Mouse (Mus musculus): ENCODE results near the gene Kti12.

DNA sequence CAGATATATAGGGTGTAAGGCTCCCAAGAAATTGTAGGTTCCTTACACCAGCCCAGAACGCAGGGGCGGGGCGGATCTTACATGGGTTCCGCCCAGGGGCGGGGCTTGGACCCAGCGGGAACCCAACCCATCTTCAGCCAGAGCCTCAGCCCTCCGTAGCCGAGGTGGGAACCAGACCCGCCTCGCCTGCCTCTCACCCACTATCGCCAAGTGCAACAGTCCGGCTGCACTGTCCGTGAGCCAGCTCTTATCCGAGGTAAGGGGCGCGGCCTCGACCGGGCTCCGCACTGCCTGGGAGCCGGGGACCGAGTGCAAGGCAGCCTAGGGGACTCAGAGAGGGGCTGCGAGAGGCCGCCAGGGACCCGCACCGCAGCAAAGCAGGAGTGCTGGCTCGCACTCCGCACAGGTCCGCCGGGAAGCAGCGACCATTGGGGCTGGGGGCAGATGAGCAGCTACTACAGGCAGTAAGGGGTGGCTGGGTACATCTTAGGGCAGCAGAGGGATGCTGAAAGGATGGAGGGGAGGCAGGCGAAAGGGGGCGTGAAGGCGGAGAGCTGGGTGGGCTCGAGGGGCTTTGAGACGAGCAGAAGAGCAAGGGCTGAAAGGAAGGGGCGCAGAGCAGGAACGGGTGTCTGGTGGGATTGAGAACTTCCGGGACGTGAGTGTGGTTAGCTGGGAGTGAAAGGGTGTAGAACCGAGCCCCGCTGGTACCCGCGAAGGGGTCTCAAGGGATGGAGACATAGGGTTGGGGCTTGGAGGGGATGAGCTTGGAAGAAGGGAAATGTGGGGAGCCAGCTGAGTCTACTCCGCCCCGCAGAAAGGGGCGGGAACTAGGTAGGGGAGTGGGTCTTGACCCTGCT lies 31.6 kb downstream of the Kti12 start, which contains the start of gene Rab3b:
- TF ChIP-seq CTCF (IDR thresholded peaks at IDR 0.05; ENCODE audit: borderline replicate concordance, extremely low read depth, insufficient read depth, insufficient read length) (no peak), POLR2A (IDR thresholded peaks at IDR 0.05; ENCODE audit: borderline replicate concordance, extremely low read depth, insufficient read depth, insufficient read length, poor library complexity, severe bottlenecking) (no peak)
